ENCODE assay signal across 8 mouse cellular contexts in genomic region chr19:4811063-4811908, GRCm38 (mm10). TPM values are rescaled to one million over a fixed set of nuclear protein-coding genes. Genes with fewer than 3 reads are reported as not detected.
DNase-seq lines count a peak whose midpoint lies in the region; ATAC-seq lines count a peak whose summit lies in the region.

Gene Gm21992 (minus strand): TSS chr19:4811612.
Gene Rbm14 (minus strand): TSS chr19:4811634.

- under 1% methylated on average over 83 of the region's 83 CpGs for WGBS in hindbrain, embryonic 14.5 days

- H3K36me3 ChIP-seq in hindbrain, embryonic 14.5 days (replicated peaks; ENCODE audit: control insufficient read depth, insufficient read depth), result no peaks in the 10 kb centered on the region

- peak within 1 kb of the TSS; percentile 79 for H3K4me3 ChIP-seq in hindbrain, embryonic 14.5 days (replicated peaks; ENCODE audit: low read length)

- H3K27me3 ChIP-seq in hindbrain, embryonic 14.5 days (ENCODE audit: control insufficient read depth, insufficient read depth, low read length), result no peaks in the 10 kb centered on the region

- peak within 1 kb of the TSS; percentile 93 for H3K4me2 ChIP-seq in hindbrain, embryonic 14.5 days (replicated peaks)

- DNase-seq in R1 (ENCODE audit: low read depth, low spot score), result peak; percentile 100
- DNase-seq in cerebellum, postnatal 25 days, result peak; percentile 98 to 99
- DNase-seq in frontal cortex, postnatal 25 days (ENCODE audit: low spot score in 2 of 2), result peak; percentile 95 to 97
- peak; percentile 97 for DNase-seq in hindbrain, embryonic 14.5 days (ENCODE audit: low spot score)
- peak; percentile 98 to 99 for DNase-seq in layer of hippocampus, postnatal 36 days
- DNase-seq in lung, postnatal 36 days, result peak; percentile 99
- DNase-seq in retina, postnatal 1 day, result peak; percentile 100
- peak; percentile 93 to 98 for DNase-seq in urinary bladder, adult 18-20 months (ENCODE audit: low spot score in 2 of 2)

- no peaks in the 10 kb centered on the region for H3K9me3 ChIP-seq in hindbrain, embryonic 14.5 days (ENCODE audit: control insufficient read depth, low read length)

- H3K9ac ChIP-seq in hindbrain, embryonic 14.5 days, result peak within 1 kb of the TSS; percentile 79

- H3K4me1 ChIP-seq in hindbrain, embryonic 14.5 days (replicated peaks; ENCODE audit: control insufficient read depth, insufficient read depth, low read length), result peaks cover 28% of the 10 kb centered on the region

- H3K27ac ChIP-seq in hindbrain, embryonic 14.5 days, result peak within 1 kb of the TSS; percentile 91

- ATAC-seq in hindbrain, embryonic 14.5 days (ENCODE audit: low FRiP score), result peak; percentile 98

RNA-seq across cellular contexts. Expression of gene Gm21992, which starts in this region (rescaled TPM):
- polyA plus RNA-seq in hindbrain, embryonic 14.5 days (2014; fragmentation: Nextera tagmentation; extraction: Ambion mirVana), result 8.6 and 10.5 TPM in 2 replicates
- total RNA-seq in layer of hippocampus, postnatal 36 days (2021), result 10 to 100 TPM; 17.3 to 19.8 TPM

RNA-seq across cellular contexts. Expression of gene Rbm14, which starts in this region (rescaled TPM):
- polyA plus RNA-seq in hindbrain, embryonic 14.5 days (2014; fragmentation: Nextera tagmentation; extraction: Ambion mirVana), result 56.3 and 62.8 TPM in 2 replicates
- total RNA-seq in layer of hippocampus, postnatal 36 days (2021), result 10 to 100 TPM; 56.3 to 62.7 TPM

Comparison
In these comparisons a context has a peak if more than half of its experiments do, and no peak if none do; other contexts are left out.
1. Peak in every context shown above with its lines: DNase-seq, ATAC-seq, H3K4me3 ChIP-seq and H3K27ac ChIP-seq.